Mouse (Mus musculus): ENCODE results near the gene Olfr15. TPM values are rescaled to one million over a fixed set of nuclear protein-coding genes. Genes with fewer than 3 reads are reported as not detected.

Gene Olfr15
- polyA plus RNA-seq, 1 experiment = not detected

DNA sequence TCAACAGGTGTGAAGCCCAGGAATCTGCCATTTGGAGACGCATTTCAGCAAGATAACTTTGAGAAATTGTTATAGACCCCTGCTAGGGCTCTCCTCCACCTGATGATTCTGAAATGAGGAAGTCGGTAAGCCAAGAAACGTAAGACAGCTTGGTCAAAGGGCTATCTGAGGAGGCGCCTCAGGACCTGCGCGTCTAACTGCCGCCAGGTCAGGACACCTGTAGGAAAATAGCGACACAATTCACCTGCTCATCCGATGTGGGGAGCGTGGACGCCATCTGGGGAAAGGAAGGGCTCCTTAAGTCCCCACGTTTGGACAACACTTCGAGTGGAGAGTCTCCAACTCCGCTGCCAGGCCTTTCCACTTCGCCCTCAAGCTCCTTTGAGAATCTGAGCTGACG, 41.1 kb downstream of the Olfr15 start:
- 2% methylated on average over 16 of the region's 16 CpGs for WGBS
- DNase-seq (ENCODE audit: low read depth, low spot score) = no peak

DNA sequence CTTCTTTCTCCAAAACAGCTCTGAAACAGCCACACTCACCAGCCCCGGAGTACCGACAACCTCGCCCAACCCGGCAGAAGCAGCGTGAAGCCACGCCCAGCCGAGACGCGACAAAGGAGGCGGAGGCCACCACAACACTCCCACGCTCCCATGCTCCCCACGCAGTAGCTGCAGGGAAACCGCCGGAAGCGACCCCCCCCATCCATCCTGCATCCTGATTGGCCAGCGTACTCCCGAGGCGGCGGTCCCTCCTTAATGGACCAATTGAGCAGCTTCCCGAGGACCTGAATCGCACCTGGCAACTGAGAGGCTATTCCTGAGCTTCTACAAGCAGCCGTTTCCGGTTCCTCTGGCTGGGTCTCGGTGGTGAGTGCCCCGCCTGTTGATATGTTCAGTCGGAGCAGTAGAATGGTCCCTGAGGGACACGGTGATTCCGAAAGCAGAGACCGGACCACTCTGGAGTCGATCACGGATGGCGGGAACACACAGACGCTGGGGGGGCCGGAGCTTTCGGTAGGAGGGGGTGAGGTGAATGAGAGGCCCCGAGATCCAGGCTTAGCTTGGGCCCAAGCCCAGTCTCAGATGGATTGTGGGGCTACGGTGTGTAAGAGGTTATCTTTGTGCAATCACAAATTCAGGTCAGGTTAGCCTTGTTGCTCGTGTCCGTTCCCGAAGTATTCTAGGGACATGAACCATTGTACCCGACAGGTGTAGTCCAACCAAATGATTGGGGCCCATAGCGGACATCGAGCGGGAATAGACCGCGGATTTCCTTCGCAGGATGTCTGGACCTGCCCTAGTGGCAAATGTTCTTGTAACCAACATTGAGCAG, 41.8 kb downstream of the Olfr15 start, which contains the start of gene Naa60:
Gene Naa60 (plus strand): TSS at position 160 of the 832 bp plus-strand sequence.
- WGBS = 3% methylated on average over 47 of the region's 47 CpGs
- DNase-seq (ENCODE audit: low read depth, low spot score) = peak; percentile 75

DNA sequence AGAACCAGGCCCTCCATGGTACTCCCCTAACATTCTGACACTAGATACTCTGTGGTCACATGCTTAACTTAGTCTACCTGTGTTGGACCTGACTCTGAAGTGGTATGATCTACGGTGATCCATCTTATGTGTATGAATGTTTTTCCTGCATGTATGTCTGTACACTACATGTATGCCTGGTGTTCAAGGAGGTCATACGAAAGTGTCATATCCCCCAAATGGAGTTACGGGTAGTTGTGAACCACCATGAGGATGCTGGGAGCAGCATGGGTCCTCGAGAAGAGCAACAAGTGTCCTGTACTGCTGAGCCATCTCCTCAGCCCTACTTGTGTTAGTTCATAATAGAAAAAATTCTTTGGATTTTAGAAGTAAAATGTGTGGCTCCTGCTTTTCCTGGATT, 45.7 kb downstream of the Olfr15 start:
- WGBS = 92% methylated on average over 4 of the region's 4 CpGs
- DNase-seq (ENCODE audit: low read depth, low spot score) = no peak

DNA sequence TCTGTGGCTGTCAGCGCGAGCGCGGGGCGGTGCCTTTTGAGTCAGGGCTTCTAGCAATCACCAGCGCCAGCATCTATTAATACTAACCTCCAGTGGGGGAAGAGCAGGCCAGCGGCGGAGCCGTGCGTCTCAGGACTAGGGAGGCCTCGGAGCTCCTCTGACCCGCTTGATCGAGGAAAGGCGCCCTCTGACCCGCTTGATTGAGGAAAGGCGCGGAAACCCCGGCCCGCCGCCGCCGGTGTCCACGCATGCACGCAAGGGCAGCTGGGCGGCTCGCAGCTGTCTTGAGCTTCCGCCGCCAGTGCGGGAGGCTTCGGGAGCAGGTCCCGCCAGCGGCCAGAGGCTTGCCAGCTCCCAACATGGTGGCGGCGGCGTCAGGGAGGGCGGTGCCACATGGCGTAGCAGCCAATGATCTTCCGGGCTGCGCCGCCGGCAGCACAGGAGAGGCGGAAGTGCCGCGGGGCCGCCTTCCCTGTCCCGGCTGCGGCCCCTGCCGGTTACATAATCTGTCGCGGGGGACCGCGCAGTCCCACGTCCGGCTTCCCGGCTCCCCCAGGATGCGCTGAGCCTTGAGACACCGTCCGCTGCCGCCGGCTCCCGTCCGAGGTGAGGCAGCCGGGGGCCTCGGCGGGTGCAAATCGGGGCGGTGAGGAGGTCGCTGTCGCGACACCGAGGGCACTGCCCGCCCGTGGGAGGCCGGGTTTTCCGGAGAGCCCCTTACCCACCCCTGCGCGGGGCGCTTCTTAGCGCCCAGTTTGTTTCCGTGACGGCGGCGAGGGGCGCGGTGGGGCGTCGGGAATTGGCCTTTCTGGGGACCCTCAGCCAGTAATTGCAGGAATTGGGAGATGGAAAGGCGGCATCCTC, 53.8 kb downstream of the Olfr15 start, which contains the start of the genes Zfp597 and Gm20695:
Gene Zfp597 (minus strand): TSS at position 361 of the 864 bp plus-strand sequence.
Gene Gm20695 (plus strand): TSS at position 448 of the 864 bp plus-strand sequence.
- peak; percentile 77 for DNase-seq (ENCODE audit: low read depth, low spot score)
- WGBS = under 1% methylated on average over 88 of the region's 88 CpGs

DNA sequence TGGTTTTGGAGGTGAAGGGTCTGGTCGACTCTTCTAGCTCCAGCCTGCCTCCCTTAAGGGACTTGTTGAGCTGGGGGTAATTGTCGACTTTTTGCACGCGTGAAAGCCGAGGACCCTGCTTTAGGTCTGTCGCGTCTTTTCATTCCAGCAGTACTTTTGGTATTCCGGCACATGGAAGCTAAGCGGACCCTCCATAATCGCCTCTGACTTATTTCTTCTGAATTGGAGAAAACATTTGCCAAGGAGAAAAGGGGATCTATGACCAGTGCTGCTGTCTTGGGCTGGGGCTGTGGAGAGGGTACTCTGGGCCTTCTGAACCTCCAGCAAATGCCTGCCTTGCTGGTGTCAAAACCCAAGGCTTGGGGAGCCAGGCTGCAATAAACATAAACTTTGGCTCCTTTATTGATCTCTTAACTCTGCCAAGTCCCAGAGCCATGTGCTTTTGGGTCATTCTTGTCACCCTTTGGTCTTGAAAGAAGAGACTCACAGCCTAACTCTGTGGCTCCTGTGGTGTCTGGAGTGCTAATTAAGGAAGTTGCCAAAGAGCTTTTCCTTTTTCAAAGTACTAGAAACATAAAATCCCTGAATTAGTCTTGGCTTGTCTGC, 54.5 kb downstream of the Olfr15 start:
- WGBS = 0% methylated on average over 10 of the region's 10 CpGs
- DNase-seq (ENCODE audit: low read depth, low spot score) = no peak

DNA sequence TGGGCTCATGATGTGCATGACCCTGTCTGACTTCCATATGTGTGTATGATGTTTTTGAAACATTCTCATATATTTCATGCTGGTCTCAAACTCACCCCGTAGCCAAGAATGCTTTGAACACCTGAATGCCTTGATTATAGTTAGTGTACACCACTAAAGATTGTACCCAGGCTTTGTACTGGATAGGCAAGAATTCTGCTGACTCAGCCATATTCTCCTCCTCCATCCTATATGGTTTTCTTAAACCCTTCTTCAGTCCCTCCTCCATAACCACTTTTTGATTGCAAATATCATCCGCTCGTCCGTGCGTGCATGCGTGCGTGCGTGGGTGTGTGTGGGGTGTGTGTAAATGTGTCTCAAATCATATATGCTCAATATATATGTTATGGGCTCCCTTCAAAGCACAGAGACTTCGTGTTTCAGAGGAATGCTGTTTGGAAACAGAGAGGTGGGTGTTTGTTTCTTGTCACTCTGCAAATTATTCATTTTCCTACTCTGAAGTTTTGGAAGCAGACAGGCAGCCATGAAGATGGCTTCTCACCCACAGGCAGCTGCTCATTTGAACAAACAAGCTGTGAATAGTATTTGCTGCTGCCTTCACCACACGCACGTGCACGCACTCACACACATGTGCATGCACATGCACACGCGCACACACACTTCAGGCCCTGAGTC, 61.1 kb downstream of the Olfr15 start:
- 93% methylated on average over 14 of the region's 14 CpGs for WGBS
- DNase-seq (ENCODE audit: low read depth, low spot score) = no peak

DNA sequence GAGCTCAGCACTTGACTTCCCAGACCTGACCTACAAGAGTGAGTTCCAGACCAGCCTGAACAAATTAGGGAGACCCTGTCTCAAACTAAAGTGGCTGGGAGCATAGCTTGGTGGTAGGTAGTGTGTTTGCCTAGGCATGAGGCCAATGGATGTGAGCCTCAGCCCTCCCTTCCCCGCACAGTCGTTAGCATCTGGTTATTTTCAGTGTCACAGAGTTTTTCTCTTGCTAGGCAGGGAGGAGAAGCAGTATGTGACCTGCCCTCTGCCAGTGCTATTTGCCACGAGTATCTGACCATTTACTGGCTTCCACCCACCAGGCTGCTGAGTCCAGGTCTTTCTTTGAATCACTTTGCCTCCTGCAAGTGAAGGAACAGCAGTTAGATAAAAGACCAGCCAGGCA, 63.1 kb downstream of the Olfr15 start:
- 36% methylated on average over 3 of the region's 3 CpGs for whole genome bisulfite sequencing
- no peak for DNase-seq (ENCODE audit: low read depth, low spot score)

Other genes starting within 250 kb of the Olfr15 start
- not detected in 2 replicates for gene Olfr161, start 239.8 kb upstream of the Olfr15 start, polyA plus RNA-seq (2012; rRNA removed)
- 0.71 and 1.2 TPM in 2 replicates for gene Mefv, start 112.8 kb upstream of the Olfr15 start, polyA plus RNA-seq (2012; rRNA removed)
- gene Zfp263, start 86.8 kb upstream of the Olfr15 start, polyA plus RNA-seq (2012; rRNA removed) = 5.2 and 7.7 TPM in 2 replicates
- gene Zfp174, start 16.4 kb downstream of the Olfr15 start, polyA plus RNA-seq (2012; rRNA removed) = 0.50 and 0.67 TPM in 2 replicates
- 60.0 and 71.0 TPM in 2 replicates for gene Naa60, start 41.5 kb downstream of the Olfr15 start, polyA plus RNA-seq (2012; rRNA removed)
- gene Zfp597, start 53.7 kb downstream of the Olfr15 start, polyA plus RNA-seq (2012; rRNA removed) = 1.4 and 2.3 TPM in 2 replicates
- gene Gm20695, start 53.8 kb downstream of the Olfr15 start, polyA plus RNA-seq (2012; rRNA removed) = 0.22 TPM in 1 of 2 replicates, not detected in the other
- 6.1 and 8.4 TPM in 2 replicates for gene 1700037C18Rik, start 77.8 kb downstream of the Olfr15 start, polyA plus RNA-seq (2012; rRNA removed)
- 3.5 and 4.1 TPM in 2 replicates for gene Cluap1, start 77.9 kb downstream of the Olfr15 start, polyA plus RNA-seq (2012; rRNA removed)
- 3.1 and 5.8 TPM in 2 replicates for gene Nlrc3, start 145.8 kb downstream of the Olfr15 start, polyA plus RNA-seq (2012; rRNA removed)
- 14.2 and 29.3 TPM in 2 replicates for gene Slx4, start 172.9 kb downstream of the Olfr15 start, polyA plus RNA-seq (2012; rRNA removed)
- 50.8 and 415 TPM in 2 replicates for gene Dnase1, start 206.1 kb downstream of the Olfr15 start, polyA plus RNA-seq (2012; rRNA removed)
- gene Trap1, start 246.9 kb downstream of the Olfr15 start, polyA plus RNA-seq (2012; rRNA removed) = 69.2 and 84.4 TPM in 2 replicates

Measured in large intestine, adult 2 months (tissue).